Mouse (Mus musculus): ENCODE measurements around the gene Basp1. TPM values are rescaled to one million over a fixed set of nuclear protein-coding genes. Genes with fewer than 3 reads are reported as not detected.

Gene Basp1
- total RNA-seq, 2 experiments from 2014 or later: 945 to 1,112 TPM

GRCm38 (mm10) chr15:25314471-25314870 lies 99.1 kb downstream of the Basp1 start:
- intact Hi-C loops (cut with DNase I): no loop called here
- DNase-seq (ENCODE audit: low spot score in 2 of 2): no peak

Other genes with a start within 250 kb of the Basp1 start
- gene Myo10, start 208.8 kb upstream of the Basp1 start, total RNA-seq (2021): 10 to 100 TPM; 44.0 to 48.1 TPM

Measured in left cerebral cortex, postnatal 14 days (tissue).